Mouse (Mus musculus): ENCODE results near the gene Elfn2. TPM values are rescaled to one million over a fixed set of nuclear protein-coding genes. Genes with fewer than 3 reads are reported as not detected.

The Elfn2 gene
- polyA plus RNA-seq, 1 experiment from 2014 or later = 0.13 TPM

- ATAC-seq (replicated peaks; ENCODE audit: low FRiP score, low read depth) (no peak), DNase-seq (ENCODE audit: low spot score) (peak; percentile 39)
- Histone ChIP-seq H3K36me3 (ENCODE audit: insufficient read depth, low read length) (no peaks in the 10 kb centered on the region), H3K9ac (ENCODE audit: low read depth, low read length) (no peak overlapping the region), H3K27me3 (ENCODE audit: insufficient read depth, low read length) (no peaks in the 10 kb centered on the region), H3K4me3 (replicated peaks; ENCODE audit: low read depth, low read length) (no peak overlapping the region), H3K4me2 (ENCODE audit: low read length) (no peak overlapping the region), H3K9me3 (replicated peaks; ENCODE audit: low read length) (no peaks in the 10 kb centered on the region), H3K4me1 (replicated peaks; ENCODE audit: insufficient read depth, low read length) (no peaks in the 10 kb centered on the region), H3K27ac (no peak overlapping the region)
- peak; percentile 17; the same call in 1 of the 2 replicates for TF ChIP-seq CTCF (IDR thresholded peaks at IDR 0.05; ENCODE audit: low read depth)
- 35% methylated on average over 10 of the region's 10 CpGs for WGBS
These were observed 84.4 kb downstream of the Elfn2 start for GRCm38 (mm10) chr15:78634095-78634737.

GRCm38 (mm10) chr15:78633413-78633812, 85.2 kb downstream of the Elfn2 start:
- no peak overlapping the region for H3K9ac ChIP-seq (ENCODE audit: low read depth, low read length)
- H3K4me1 ChIP-seq (replicated peaks; ENCODE audit: insufficient read depth, low read length) = no peaks in the 10 kb centered on the region
- no peak overlapping the region for H3K4me2 ChIP-seq (ENCODE audit: low read length)
- no peak for ATAC-seq (replicated peaks; ENCODE audit: low FRiP score, low read depth)
- WGBS = 70% methylated on average over 5 of the region's 5 CpGs
- no peak for DNase-seq (ENCODE audit: low spot score)
- H3K27ac ChIP-seq = no peak overlapping the region
- TF ChIP-seq CTCF (IDR thresholded peaks at IDR 0.05; ENCODE audit: low read depth) = no peak
- no peaks in the 10 kb centered on the region for H3K27me3 ChIP-seq (ENCODE audit: insufficient read depth, low read length)
- H3K9me3 ChIP-seq (replicated peaks; ENCODE audit: low read length) = no peaks in the 10 kb centered on the region
- H3K4me3 ChIP-seq (replicated peaks; ENCODE audit: low read depth, low read length) = no peak overlapping the region
- H3K36me3 ChIP-seq (ENCODE audit: insufficient read depth, low read length) = no peaks in the 10 kb centered on the region

GRCm38 (mm10) chr15:78632387-78632786, 86.2 kb downstream of the Elfn2 start:
- DNase-seq (ENCODE audit: low spot score) (no peak), ATAC-seq (replicated peaks; ENCODE audit: low FRiP score, low read depth) (no peak)
- Histone ChIP-seq H3K9me3 (replicated peaks; ENCODE audit: low read length) (no peaks in the 10 kb centered on the region), H3K36me3 (ENCODE audit: insufficient read depth, low read length) (no peaks in the 10 kb centered on the region), H3K4me2 (ENCODE audit: low read length) (no peak overlapping the region), H3K27ac (no peak overlapping the region), H3K9ac (ENCODE audit: low read depth, low read length) (no peak overlapping the region), H3K4me3 (replicated peaks; ENCODE audit: low read depth, low read length) (no peak overlapping the region), H3K27me3 (ENCODE audit: insufficient read depth, low read length) (no peaks in the 10 kb centered on the region), H3K4me1 (replicated peaks; ENCODE audit: insufficient read depth, low read length) (no peaks in the 10 kb centered on the region)
- 63% methylated on average over 2 of the region's 2 CpGs for whole genome bisulfite sequencing
- TF ChIP-seq CTCF (IDR thresholded peaks at IDR 0.05; ENCODE audit: low read depth) = no peak

GRCm38 (mm10) chr15:78626285-78626684, 92.3 kb downstream of the Elfn2 start:
- H3K36me3 ChIP-seq (ENCODE audit: insufficient read depth, low read length) = no peaks in the 10 kb centered on the region
- H3K4me3 ChIP-seq (replicated peaks; ENCODE audit: low read depth, low read length) = no peak overlapping the region
- no peaks in the 10 kb centered on the region for H3K9me3 ChIP-seq (replicated peaks; ENCODE audit: low read length)
- no peak overlapping the region for H3K9ac ChIP-seq (ENCODE audit: low read depth, low read length)
- peaks cover 2% of the 10 kb centered on the region; the same call in 1 of the 2 replicates for H3K27me3 ChIP-seq (ENCODE audit: insufficient read depth, low read length)
- ATAC-seq (replicated peaks; ENCODE audit: low FRiP score, low read depth) (no peak), DNase-seq (ENCODE audit: low spot score) (no peak)
- no peaks in the 10 kb centered on the region for H3K4me1 ChIP-seq (replicated peaks; ENCODE audit: insufficient read depth, low read length)
- no peak overlapping the region for H3K27ac ChIP-seq
- H3K4me2 ChIP-seq (ENCODE audit: low read length) = no peak overlapping the region
- 84% methylated on average over 13 of the region's 13 CpGs for WGBS
- TF ChIP-seq CTCF (IDR thresholded peaks at IDR 0.05; ENCODE audit: low read depth) = no peak

GRCm38 (mm10) chr15:78624961-78625360, 93.6 kb downstream of the Elfn2 start:
- no peak overlapping the region for H3K4me3 ChIP-seq (replicated peaks; ENCODE audit: low read depth, low read length)
- H3K4me1 ChIP-seq (replicated peaks; ENCODE audit: insufficient read depth, low read length) = no peaks in the 10 kb centered on the region
- no peak overlapping the region for H3K9ac ChIP-seq (ENCODE audit: low read depth, low read length)
- H3K4me2 ChIP-seq (ENCODE audit: low read length) = no peak overlapping the region
- no peaks in the 10 kb centered on the region for H3K9me3 ChIP-seq (replicated peaks; ENCODE audit: low read length)
- WGBS = 61% methylated on average over 3 of the region's 3 CpGs
- no peak for TF ChIP-seq CTCF (IDR thresholded peaks at IDR 0.05; ENCODE audit: low read depth)
- H3K27ac ChIP-seq = no peak overlapping the region
- ATAC-seq (replicated peaks; ENCODE audit: low FRiP score, low read depth) (no peak), DNase-seq (ENCODE audit: low spot score) (no peak)
- H3K36me3 ChIP-seq (ENCODE audit: insufficient read depth, low read length) = no peaks in the 10 kb centered on the region
- H3K27me3 ChIP-seq (ENCODE audit: insufficient read depth, low read length) = peaks cover 2% of the 10 kb centered on the region; the same call in 1 of the 2 replicates

GRCm38 (mm10) chr15:78624431-78624950, 94.1 kb downstream of the Elfn2 start:
- Histone ChIP-seq H3K9me3 (replicated peaks; ENCODE audit: low read length) (no peaks in the 10 kb centered on the region), H3K27ac (no peak overlapping the region), H3K36me3 (ENCODE audit: insufficient read depth, low read length) (no peaks in the 10 kb centered on the region), H3K4me3 (replicated peaks; ENCODE audit: low read depth, low read length) (no peak overlapping the region), H3K9ac (ENCODE audit: low read depth, low read length) (no peak overlapping the region), H3K4me2 (ENCODE audit: low read length) (no peak overlapping the region), H3K4me1 (replicated peaks; ENCODE audit: insufficient read depth, low read length) (no peaks in the 10 kb centered on the region), H3K27me3 (ENCODE audit: insufficient read depth, low read length) (peaks cover 2% of the 10 kb centered on the region; the same call in 1 of the 2 replicates)
- ATAC-seq (replicated peaks; ENCODE audit: low FRiP score, low read depth) (peak; percentile 72), DNase-seq (ENCODE audit: low spot score) (peak; percentile 79)
- no peak for TF ChIP-seq CTCF (IDR thresholded peaks at IDR 0.05; ENCODE audit: low read depth)
- WGBS = 30% methylated on average over 13 of the region's 13 CpGs
